Mouse (Mus musculus) lung, postnatal 0 days (tissue): Measurements from ENCODE around the gene Rpl18. TPM values are rescaled to one million over a fixed set of nuclear protein-coding genes. Genes with fewer than 3 reads are reported as not detected.

Experiments used
- ATAC-seq: fragments of 200-750 bp; cut with Nextera tagmentation; 2 replicates; pipeline ENCODE4 v1.8.0; 2017; ENCODE audit warnings: moderate library complexity
- DNase-seq: peaks from one replicate; pipeline ENCODE4 v3.0.0-alpha.2; 2016; ENCODE audit warnings: low spot score
- H3K27ac ChIP-seq: fragments of 300-500 bp; sonication (generic); 2 replicates; pipeline ENCODE4 v1.5.1; 2014; ENCODE audit warnings: antibody characterized with exemption, mild to moderate bottlenecking, low read length, mixed read lengths
- H3K27me3 ChIP-seq: fragments of 300-500 bp; sonication (generic); replicated peaks from 2 replicates; pipeline ENCODE4 v1.6.1; 2014; ENCODE audit warnings: low read length, mixed read lengths; ENCODE audit not compliant: insufficient read depth
- H3K36me3 ChIP-seq: fragments of 300-500 bp; sonication (generic); 2 replicates; pipeline ENCODE4 v1.6.1; 2014; ENCODE audit warnings: low read length, mixed read lengths; ENCODE audit not compliant: insufficient read depth
- H3K4me1 ChIP-seq: fragments of 300-500 bp; sonication (generic); 2 replicates; pipeline ENCODE4 v1.6.1; 2014; ENCODE audit warnings: antibody characterized with exemption, low read depth, low read length, mixed read lengths; ENCODE audit not compliant: insufficient read depth
- H3K4me2 ChIP-seq: fragments of 300-500 bp; sonication (generic); replicated peaks from 2 replicates; pipeline ENCODE4 v1.6.1; 2014; ENCODE audit warnings: low read depth, mild to moderate bottlenecking, low read length, moderate library complexity, mixed read lengths
- H3K4me3 ChIP-seq: fragments of 300-500 bp; sonication (generic); 2 replicates; pipeline ENCODE4 v1.5.1; 2014; ENCODE audit warnings: low read depth, low read length
- H3K9ac ChIP-seq: fragments of 300-500 bp; sonication (generic); replicated peaks from 2 replicates; pipeline ENCODE4 v1.6.1; 2014; ENCODE audit warnings: low read depth, mild to moderate bottlenecking
- H3K9me3 ChIP-seq: fragments of 300-500 bp; sonication (generic); 2 replicates; pipeline ENCODE4 v1.6.1; 2016; ENCODE audit warnings: low read length, mixed read lengths
- CTCF ChIP-seq: IDR thresholded peaks from 2 replicates; pipeline ENCODE4 v1.5.1; 2016; ENCODE audit warnings: antibody characterized with exemption, mild to moderate bottlenecking
- EP300 ChIP-seq: IDR thresholded peaks from 2 replicates; pipeline ENCODE4 v1.6.1; 2016; ENCODE audit warnings: antibody characterized with exemption, mild to moderate bottlenecking, control low read depth
- whole genome bisulfite sequencing: fragments of 180-500 bp; shearing (Covaris S2); extraction: QIAGEN DNeasy Blood & Tissue Kit; methylation state at CpG from one replicate; pipeline ENCODE4 v1.1.7; 2014; 5-methylcytosine and 5-hydroxymethylcytosine counted together
- polyA plus RNA-seq: library from polyadenylated mRNA; unstranded; fragments of >200 nt; fragmentation: Nextera tagmentation; extraction: Ambion mirVana; gene quantifications from 2 replicates; pipeline ENCODE4 v1.2.1, GENCODE M21; 2015

Rpl18 gene
- polyA plus RNA-seq, 1 experiment from 2014 or later: 782 TPM

- no peak overlapping the region for H3K27ac ChIP-seq
- H3K4me3 ChIP-seq: no peak overlapping the region
- no peak for TF ChIP-seq CTCF
- 0 out of 2 replicates have a peak, but pooled peaks have one; percentile 14 for TF ChIP-seq EP300
- no peak overlapping the region for H3K9ac ChIP-seq
- H3K27me3 ChIP-seq: no peaks in the 10 kb centered on the region
- DNase-seq (no peak), ATAC-seq (no peak)
- no peaks in the 10 kb centered on the region for H3K36me3 ChIP-seq
- no peak overlapping the region for H3K4me2 ChIP-seq
- peaks cover 5% of the 10 kb centered on the region; the same call in 1 of the 2 replicates for H3K4me1 ChIP-seq
- H3K9me3 ChIP-seq: no peaks in the 10 kb centered on the region
- WGBS: 53% methylated on average over 3 of the region's 3 CpGs
These were observed 28.4 kb upstream of the Rpl18 start for GRCm38 (mm10) chr7:45686841-45687240.

- Histone ChIP-seq H3K9me3 (no peaks in the 10 kb centered on the region), H3K4me3 (no peak overlapping the region), H3K9ac (no peak overlapping the region), H3K27me3 (no peaks in the 10 kb centered on the region), H3K4me1 (no peaks in the 10 kb centered on the region), H3K27ac (no peak overlapping the region), H3K36me3 (no peaks in the 10 kb centered on the region), H3K4me2 (no peak overlapping the region)
- TF ChIP-seq CTCF (no peak), EP300 (no peak)
- DNase-seq (no peak), ATAC-seq (no peak)
- WGBS: 63% methylated on average over 6 of the region's 6 CpGs
These were observed 26.2 kb upstream of the Rpl18 start for GRCm38 (mm10) chr7:45689099-45689498.

GRCm38 (mm10) chr7:45689800-45690199 lies 25.5 kb upstream of the Rpl18 start:
- H3K27me3 ChIP-seq: no peaks in the 10 kb centered on the region
- no peaks in the 10 kb centered on the region for H3K4me1 ChIP-seq
- TF ChIP-seq EP300 (no peak), CTCF (no peak)
- H3K4me2 ChIP-seq: no peak overlapping the region
- no peak overlapping the region for H3K4me3 ChIP-seq
- WGBS: 55% methylated on average over 11 of the region's 11 CpGs
- H3K27ac ChIP-seq: no peak overlapping the region
- no peaks in the 10 kb centered on the region for H3K9me3 ChIP-seq
- H3K36me3 ChIP-seq: no peaks in the 10 kb centered on the region
- DNase-seq: no peak
- no peak overlapping the region for H3K9ac ChIP-seq
- ATAC-seq: no peak

GRCm38 (mm10) chr7:45692364-45692763 lies 22.9 kb upstream of the Rpl18 start:
- Histone ChIP-seq H3K4me1 (no peaks in the 10 kb centered on the region), H3K36me3 (no peaks in the 10 kb centered on the region), H3K4me2 (no peak overlapping the region), H3K27me3 (no peaks in the 10 kb centered on the region), H3K9me3 (no peaks in the 10 kb centered on the region), H3K4me3 (no peak overlapping the region), H3K9ac (no peak overlapping the region), H3K27ac (no peak overlapping the region)
- peak; percentile 3 for DNase-seq
- WGBS: 73% methylated on average over 2 of the region's 2 CpGs
- no peak for ATAC-seq
- TF ChIP-seq EP300 (no peak), CTCF (no peak)

- H3K4me1 ChIP-seq: no peaks in the 10 kb centered on the region
These were observed 21.2 kb upstream of the Rpl18 start, which contains the start of gene Sec1 for GRCm38 (mm10) chr7:45693921-45694591. TSS of gene Sec1 (minus strand) at chr7:45694402.

GRCm38 (mm10) chr7:45695098-45695497 lies 20.2 kb upstream of the Rpl18 start:
- H3K9me3 ChIP-seq: no peaks in the 10 kb centered on the region
- H3K27ac ChIP-seq: no peak overlapping the region
- no peak for ATAC-seq
- peaks cover 9% of the 10 kb centered on the region; the same call in 1 of the 2 replicates for H3K27me3 ChIP-seq
- peak; percentile 5 for DNase-seq
- no peak overlapping the region for H3K9ac ChIP-seq
- no peak overlapping the region for H3K4me3 ChIP-seq
- H3K36me3 ChIP-seq: no peaks in the 10 kb centered on the region
- WGBS: 23% methylated on average over 6 of the region's 6 CpGs
- H3K4me1 ChIP-seq: peaks cover 4% of the 10 kb centered on the region; the same call in 1 of the 2 replicates
- H3K4me2 ChIP-seq: no peak overlapping the region
- TF ChIP-seq CTCF (no peak), EP300 (no peak)

More at GRCm38 (mm10) chr7:45693921-45694591, 21.2 kb upstream of the Rpl18 start, which contains the start of gene Sec1:
- Histone ChIP-seq H3K9me3 (no peaks in the 10 kb centered on the region), H3K27ac (no peak within 1 kb of the TSS), H3K4me3 (no peak within 1 kb of the TSS), H3K9ac (no peak within 1 kb of the TSS), H3K27me3 (0 out of 2 replicates have a peak, but pooled peaks cover 2% of the 10 kb centered on the region), H3K36me3 (no peaks in the 10 kb centered on the region), H3K4me2 (no peak within 1 kb of the TSS)
- no peak for TF ChIP-seq CTCF
- TF ChIP-seq EP300: no peak
- no peak for ATAC-seq
- 91% methylated on average over 48 of the region's 50 CpGs for WGBS
- DNase-seq: no peak
